ENCODE assay signal across 21 mouse cellular contexts in genomic region chr10:99289176-99289575, GRCm38 (mm10).
"Had no signal": no experiment of that assay in that cellular context is flagged by ENCODE, and none has a peak within 500 bp of the region (broad histone marks: within the 10 kb centered on the region; RNA-seq: fewer than 3 reads in every experiment).

No protein-coding gene starts in this region.

- H3K9me3 ChIP-seq: heart, embryonic 12.5 days; hindbrain, embryonic 10.5 days; hindbrain, embryonic 12.5 days; intestine, embryonic 15.5 days; limb, embryonic 13.5 days; limb, embryonic 15.5 days; liver, embryonic 12.5 days had no signal

- H3K27ac ChIP-seq: gastrocnemius, adult 2 months; hindbrain, embryonic 10.5 days; hindbrain, embryonic 12.5 days; hindbrain, embryonic 14.5 days; intestine, embryonic 15.5 days; layer of hippocampus, adult 2 months; left cerebral cortex, adult 2 months; limb, embryonic 13.5 days; limb, embryonic 15.5 days; liver, embryonic 12.5 days; liver, embryonic 14.5 days had no signal

- H3K27me3 ChIP-seq: heart, embryonic 12.5 days; intestine, embryonic 15.5 days; limb, embryonic 13.5 days; limb, embryonic 15.5 days; liver, embryonic 12.5 days had no signal

- H3K36me3 ChIP-seq: heart, embryonic 12.5 days; hindbrain, embryonic 10.5 days; hindbrain, embryonic 12.5 days; intestine, embryonic 15.5 days; limb, embryonic 13.5 days; limb, embryonic 15.5 days; liver, embryonic 12.5 days had no signal

- DNase-seq: gastrocnemius, adult 2 months; gastrocnemius, postnatal 10 days; gastrocnemius, postnatal 25 days; heart, postnatal 10 days; heart, postnatal 4 days; kidney, adult 18-20 months; kidney, adult 8-10 months; kidney, postnatal 10 days; kidney, postnatal 25 days; kidney, postnatal 4 days had no signal

- H3K4me1 ChIP-seq: intestine, embryonic 15.5 days had no signal

- H3K9ac ChIP-seq: heart, embryonic 12.5 days; hindbrain, embryonic 12.5 days; hindbrain, embryonic 14.5 days; intestine, embryonic 15.5 days; limb, embryonic 13.5 days; limb, embryonic 15.5 days; liver, embryonic 12.5 days; liver, embryonic 14.5 days had no signal

- H3K4me3 ChIP-seq: gastrocnemius, adult 2 months; heart, embryonic 12.5 days; hindbrain, embryonic 10.5 days; hindbrain, embryonic 12.5 days; intestine, embryonic 15.5 days; layer of hippocampus, adult 2 months; left cerebral cortex, adult 2 months; limb, embryonic 13.5 days; limb, embryonic 15.5 days; liver, embryonic 12.5 days had no signal
